Mouse (Mus musculus) frontal cortex, postnatal 14 days (tissue): ENCODE data around the gene Setd5.

ENCODE experiments used
- DNase-seq, 2 experiments: peaks; one replicate each; pipeline ENCODE4 v3.0.0; 2022; ENCODE audit warnings: low spot score in 2 of 2

Gene Setd5

DNA sequence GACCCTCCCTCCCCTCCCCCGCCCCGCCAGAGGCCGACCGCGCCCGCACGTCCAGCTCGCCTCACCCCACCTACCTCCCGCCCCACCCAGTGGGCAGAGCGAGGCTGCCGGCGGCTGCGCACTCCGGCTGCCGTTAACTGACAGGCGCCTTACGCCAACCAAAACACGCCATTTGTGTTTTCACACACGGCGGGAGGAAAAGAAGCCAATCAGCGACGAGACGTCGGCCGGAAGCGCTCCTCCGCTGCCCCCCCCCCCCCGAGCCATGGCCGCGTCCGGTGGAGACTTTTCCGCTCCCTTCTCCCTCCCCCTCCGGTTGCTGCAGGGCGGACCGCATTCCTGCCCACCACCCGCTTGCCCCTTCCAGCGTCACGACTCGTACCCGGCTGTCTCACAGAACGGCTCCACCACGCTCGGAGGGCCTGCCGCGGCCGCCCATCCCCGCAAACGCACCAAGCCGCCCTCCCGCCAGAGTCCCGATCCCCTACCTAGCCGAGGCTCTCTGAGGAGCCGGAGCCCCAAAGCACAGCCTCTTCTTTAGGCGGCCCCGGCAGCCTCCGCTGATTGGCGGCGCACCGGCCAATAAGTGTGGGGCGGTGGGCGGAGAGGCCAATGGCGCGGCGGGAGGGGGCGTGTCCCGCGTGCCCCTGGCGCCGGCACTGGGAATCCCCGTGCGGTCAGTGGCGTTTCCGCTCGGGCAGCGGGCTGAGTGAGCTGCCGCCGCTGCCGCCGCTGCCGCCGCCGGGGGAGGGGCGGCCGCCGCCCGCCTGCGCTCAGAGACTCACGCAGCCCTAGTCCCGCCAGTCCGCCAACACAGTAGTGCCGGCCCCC is at the start of gene Setd5:
Gene Setd5 (plus strand): TSS at position 680 of the 831 bp plus-strand sequence.
- peak; percentile 96 for DNase-seq

DNA sequence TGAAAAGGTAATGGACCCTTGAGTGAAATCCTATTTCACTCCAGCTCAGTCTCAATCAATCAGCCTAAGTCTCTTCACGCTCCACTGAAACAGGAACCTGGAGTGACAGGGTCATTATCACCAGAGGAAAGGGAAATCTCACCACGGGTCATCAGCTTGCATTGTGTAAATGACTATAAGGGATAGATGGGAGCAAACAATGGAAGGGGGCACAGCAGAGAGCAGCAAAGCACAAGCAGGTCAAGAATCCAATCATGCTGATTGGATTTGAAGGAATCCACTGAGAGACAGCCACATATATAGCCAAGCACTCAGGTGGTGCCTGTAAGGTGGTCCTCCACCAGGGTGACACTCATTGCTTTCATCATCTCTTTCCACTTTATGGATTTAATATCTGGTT is 49.7 kb upstream of the Setd5 start:
- DNase-seq: no peak

DNA sequence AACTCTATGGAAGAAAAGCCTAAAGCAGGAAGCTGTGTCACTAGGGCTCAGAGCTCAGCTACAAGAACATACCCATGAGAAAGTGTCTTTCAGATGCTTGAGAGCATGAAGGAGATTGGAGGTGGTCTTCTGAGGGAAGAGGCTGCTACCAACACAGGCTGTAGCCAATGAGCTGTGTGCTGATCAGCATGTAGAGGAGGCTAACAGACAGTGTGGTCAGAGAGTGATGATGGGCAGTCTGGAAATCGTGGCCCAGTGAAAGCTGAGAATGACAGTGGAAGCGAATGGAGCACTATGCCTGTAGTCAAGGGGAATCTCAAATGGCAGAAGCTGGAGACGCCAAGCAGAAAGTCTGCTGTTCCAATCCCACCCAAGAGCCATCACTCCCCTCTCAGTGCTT is 48.2 kb upstream of the Setd5 start:
- no peak for DNase-seq

DNA sequence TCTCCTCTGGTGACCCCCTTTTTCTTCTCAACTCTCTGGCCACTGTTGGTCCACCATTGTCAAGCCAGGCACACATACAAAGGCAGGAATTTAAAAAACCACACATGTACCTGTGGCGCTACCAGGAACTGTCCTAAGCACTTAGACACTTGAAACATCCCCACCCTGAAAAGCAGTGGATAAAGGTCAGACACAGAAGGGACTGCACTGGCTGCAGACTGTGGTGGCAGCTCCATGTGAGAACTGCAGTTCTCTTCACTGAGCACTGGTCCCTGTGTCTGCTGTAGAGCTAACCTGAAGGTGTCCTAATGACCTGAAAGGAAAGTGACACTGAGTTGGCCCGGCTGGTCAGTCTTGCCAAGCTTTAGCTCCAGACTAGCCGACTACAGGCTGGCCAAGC is 46.6 kb upstream of the Setd5 start:
- no peak for DNase-seq

DNA sequence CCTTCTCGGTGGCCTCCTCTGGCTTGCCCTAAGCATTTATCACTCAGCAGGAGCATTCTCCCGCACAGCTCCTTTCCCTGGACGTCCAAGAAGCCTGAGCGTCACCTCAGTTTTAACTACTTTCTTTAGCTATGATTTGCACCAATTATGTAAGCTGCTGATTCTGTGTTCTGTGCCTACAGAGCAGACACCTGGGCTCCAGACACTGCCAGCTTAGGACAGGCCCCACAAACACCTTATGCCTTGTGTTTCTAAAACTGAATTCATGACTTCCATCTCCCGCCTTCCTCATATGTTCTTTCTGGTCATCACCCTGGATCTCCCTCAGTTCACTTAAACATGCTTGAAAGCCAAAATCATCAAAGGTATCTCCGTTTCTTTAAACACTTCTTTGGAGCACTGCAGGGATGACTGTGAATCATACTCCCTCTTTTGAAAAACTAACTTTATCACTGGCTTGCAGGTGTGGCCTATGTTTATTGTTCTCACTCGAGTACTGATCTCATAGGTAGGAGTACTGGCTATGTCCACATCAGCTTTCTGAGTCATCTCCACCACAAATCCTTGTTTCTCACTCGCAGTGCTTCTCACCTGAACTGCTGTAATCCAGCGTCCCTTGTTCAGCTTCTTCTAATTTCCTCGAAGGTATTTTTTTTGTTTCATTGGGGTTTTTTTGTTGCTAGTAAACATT is 46.0 kb upstream of the Setd5 start:
- no peak for DNase-seq

DNA sequence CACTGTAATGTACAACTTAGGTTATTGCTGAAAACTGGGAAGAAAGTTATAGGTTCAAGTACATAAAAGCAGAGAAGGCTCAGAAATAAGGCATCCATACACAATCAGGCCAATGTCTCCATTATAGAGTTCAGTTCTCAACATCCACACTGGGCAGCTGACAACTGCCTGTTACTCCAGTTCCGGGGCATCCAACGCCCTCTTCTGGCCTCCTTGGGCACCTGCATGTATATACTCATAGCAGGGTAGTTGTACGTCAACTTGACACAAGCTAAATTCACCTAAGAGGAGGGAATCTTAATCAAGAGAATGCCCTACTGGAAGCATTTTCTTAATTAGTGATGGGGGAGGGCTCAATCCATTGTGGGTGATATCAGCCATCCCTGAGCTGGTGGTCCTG is 45.0 kb upstream of the Setd5 start:
- no peak for DNase-seq

DNA sequence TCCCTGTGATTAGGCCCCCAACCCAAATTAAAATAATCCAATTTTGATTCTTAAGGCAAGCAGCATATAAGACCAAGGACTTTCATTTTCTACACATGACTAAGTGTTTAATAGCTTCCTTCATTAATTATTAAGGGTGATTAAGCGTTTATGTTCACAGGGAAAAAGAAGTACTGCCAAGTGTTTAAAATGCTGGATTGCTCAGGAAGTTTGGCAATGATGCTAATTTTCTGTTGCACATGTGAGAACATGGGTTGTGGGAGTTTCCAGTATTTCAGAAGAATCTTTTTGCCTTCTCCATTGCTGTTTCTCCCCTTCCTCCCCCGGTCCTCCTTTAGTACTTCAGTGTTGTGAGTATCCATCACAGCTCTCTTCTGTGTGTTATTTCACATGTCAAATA is 44.0 kb upstream of the Setd5 start:
- no peak for DNase-seq

DNA sequence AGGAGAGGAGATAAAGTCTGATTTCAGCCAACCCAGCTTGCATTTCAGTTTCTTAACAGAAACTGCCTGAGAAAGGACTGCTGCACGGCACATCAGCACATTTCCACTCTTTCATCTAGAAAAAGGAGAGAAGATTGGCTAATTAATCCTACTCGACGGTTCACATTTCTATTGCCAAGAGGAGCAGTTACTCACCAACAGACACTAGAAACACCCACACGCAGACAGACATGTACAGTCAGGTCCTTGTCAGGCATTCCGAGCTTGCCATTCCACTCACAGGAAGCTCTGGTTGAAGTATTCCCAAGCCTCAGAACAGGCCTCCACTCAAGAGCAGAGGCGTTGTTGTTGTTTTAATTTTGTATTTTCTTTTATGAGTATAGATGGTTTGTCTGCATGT is 42.7 kb upstream of the Setd5 start:
- no peak for DNase-seq

DNA sequence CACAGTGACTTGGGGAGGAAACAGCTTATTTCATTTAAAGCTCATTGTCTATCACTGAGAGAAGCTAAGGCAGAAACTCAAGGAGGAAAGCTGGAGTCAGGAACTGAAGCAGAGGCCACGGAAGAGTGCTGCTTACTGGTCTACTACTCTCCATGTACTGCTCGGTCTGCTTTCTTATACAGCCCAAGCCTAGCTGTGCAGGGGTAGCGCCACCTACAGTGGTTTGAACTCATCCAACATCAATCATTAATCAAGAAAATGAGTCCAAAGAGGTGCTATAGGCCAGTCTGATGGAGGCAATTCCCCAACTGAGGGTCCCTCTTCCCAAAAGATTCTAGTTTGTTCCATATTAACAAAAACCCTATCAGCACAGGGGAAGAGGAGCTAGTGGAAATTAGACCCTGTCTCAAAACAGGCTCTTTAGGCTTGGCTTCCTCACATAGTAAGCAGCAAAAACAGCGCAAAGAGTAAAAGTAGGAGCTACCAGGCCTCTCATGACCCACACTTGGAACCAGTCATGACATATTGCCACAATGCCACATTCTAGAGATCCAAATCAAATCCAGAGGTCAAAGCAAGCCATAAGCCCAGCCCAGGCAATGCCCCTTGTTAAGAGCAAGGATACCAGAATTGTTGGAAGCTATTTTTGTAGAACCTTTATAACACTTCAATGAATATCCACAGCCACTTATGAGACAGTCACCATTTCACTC is 40.5 kb upstream of the Setd5 start:
- DNase-seq: no peak

DNA sequence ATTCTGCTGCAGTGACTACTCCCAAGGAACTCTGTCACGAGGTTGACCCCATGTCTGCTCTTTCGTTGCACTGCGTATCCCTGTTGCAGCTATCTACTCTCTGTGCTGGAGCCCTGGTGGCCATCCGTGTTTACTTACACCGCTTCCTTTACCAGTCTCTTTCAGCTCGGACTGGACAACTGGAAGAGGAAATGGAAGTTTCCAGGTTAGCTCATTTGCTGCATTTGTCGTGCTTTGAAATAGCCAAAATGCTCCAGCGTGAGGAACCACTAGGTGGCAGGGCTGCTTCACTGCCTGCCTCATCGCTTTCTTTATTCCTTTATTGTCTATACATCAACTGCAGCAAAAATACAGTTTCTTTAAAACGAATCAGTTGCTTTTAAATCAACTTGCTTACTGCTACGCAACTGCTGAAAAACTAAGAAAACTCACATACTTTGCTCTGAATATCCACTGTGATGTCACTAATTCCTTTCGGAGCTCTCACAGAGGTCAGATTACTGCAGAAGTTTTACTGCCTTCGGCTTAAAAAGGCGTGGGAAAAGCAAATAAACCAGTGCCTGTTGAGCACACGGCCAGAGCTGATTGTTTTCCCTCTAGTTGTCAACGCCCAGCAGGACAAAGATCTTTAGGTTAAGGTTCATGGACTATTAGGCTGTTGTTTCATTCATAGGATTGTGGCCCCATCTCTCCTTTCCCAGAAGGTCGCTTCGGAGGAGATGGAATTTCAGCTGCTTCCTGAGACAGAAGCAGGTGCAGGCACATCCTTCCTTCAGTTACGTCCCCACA is 39.0 kb upstream of the Setd5 start:
- peak in 1 of 2 experiments; percentile 67 for DNase-seq

DNA sequence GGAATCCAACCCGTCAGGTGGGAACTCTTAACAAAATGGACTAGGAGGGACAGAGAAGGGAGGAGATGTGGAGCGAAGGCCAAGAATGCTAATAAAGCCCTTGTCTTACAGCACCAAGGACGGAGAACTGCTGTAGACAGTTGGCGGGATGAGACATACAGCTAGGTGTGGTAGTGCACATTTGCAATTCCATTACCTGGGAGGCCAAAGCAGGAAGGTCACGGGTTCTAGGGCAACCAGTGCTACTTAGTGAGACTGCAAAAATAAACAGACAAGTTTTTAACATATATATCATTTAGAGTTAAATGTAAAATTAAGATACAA is 38.5 kb upstream of the Setd5 start:
- no peak for DNase-seq

DNA sequence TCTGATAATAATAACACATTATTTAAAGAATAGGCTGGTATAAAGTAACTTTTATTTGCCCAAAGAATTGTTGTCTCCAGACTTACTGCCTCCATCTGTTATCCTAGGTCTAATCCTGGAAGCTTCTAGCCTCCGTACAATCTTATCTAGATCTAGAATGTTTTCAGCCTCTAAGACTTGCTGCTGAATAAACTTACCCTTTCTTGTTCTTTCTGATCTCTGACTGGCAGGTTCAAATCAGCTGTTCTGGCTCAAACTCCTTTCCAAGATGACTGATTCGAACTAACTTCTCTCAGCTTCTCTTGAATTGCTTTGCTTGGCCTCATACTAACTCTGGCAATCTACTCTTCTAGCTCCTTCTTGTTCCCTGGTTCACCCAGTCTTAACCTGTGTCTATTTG is 36.8 kb upstream of the Setd5 start:
- no peak for DNase-seq

DNA sequence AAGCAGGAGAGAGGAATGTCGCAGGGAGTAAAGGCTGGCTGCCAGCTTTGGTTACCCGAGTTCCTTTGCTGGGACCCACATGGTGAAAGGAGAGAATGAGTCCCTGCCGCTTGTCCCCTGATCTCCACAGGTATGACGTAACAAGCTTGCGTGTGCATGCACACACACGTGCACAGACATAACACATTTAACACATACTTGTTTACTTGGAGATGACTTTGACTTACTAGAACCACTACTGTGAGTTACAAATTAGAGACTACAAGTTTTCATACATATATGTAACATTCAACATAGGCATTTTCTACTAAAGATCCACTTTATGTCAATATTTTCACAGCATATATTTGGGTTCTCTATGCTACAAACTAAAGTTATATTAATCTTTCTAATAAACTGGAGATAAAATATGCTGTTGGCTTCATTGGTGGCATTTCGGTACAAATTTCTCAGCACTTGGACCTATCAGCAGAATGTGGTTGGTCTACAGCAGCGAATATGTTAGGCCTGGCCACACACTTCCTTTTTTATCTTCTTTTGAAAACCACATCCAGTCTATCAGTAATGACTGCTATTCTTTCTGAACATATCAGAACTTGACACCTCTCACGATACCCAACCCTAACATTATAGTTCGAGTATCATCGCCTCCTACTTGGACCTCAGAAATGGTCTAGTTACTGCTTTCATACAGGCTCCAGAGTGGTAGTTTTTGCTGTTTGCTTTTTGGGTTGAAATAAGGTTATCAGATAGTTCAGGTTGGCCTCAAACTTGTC is 35.8 kb upstream of the Setd5 start:
- no peak for DNase-seq

DNA sequence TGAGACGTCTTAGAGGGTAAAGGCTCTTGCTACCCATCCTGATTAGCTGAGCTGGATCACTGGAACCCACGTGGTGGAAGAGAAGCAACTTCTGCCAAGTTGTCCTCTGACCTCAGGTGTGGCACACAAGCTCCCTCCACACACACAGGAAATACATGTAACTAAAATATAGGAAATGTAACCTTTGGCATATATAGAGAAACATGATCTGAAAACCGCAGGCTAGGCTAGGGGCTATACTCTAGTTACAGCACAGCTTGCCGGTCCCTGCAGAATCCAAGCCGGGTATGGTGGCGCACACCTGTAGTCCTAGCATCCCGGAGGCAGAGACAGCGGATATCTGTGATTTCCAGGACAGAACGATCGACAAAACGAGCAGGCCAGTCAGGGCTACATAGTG is 31.6 kb upstream of the Setd5 start:
- DNase-seq: no peak

DNA sequence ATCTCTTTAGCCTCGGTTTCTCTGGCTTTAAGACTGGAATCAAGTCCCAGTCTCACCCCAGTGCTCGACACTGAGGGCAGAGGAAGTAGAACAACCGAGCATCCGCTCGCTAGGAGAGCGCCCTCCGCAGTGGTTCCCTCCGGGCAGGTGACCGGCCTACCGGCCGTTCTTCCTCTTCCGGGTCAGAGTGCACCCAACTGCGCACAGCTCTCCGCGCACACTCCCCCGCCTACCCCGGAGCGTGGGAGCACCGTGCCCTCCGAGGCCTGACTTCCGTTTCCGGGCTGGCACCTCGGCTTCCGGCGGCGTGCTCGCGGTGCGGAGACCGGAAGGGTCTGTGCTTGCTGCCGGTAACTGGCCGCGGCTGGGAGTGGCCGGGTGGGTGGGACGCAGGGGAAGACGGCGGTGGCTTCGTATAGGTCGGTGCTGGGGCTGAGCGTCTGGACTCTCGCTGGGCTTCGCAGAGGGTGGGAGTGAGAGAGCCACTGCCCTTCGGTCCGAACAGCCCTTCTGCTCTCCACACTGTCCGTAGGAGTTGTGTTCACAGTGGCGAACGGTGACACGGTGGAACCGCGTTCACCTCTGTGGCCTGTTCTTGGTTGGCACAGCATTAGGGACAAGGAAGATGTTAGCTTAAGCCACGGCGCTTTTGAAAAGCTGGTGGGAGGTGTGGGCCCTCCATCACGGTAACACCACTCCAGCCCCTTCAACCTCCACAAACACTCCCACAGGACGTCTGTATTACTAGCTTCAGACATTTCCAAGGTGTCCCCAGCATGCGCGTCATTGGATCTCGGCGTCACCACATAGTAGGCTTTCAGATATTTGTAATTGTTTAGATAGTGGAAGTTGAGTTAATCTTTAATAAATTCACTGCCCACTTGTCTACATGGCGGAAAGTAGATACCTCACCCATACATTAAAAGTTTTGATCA is 30.9 kb upstream of the Setd5 start, which contains the start of gene Thumpd3:
Gene Thumpd3 (plus strand): TSS at position 185 of the 935 bp plus-strand sequence.
- DNase-seq: peak; percentile 92 to 93

DNA sequence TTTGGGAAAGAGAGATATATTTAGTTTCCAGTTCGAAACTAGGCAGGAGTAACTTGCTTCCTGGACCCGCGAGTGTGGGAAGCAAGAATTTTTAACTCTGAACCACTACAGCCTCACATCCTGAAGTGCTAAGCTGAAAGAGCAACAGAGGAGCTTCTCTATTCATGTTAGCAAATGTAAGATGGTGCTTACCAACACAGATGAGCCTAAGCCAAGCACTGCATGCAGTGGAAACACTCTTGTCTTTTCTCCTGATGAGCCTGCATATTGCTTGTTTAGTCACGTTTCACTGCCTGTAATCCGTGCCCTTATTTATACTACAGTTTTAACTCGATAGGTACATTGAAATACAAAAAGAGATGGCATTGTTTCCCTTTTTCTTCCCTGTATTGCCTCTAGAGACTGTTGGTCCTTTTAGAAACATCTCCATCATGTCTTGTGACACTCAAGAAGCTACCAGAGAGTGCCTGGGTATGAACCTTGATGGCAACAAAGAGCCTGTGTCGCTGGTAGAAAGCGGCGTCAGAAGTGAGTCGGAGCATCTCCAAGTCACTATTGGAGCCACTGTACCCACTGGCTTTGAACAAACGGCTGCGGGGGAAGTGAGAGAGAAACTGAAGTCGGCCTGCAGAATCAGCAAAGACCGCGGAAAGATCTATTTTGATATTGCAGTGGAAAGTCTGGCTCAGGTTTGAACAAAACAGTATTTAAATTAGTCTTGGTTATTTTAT is 30.0 kb upstream of the Setd5 start:
- DNase-seq: no peak

DNA sequence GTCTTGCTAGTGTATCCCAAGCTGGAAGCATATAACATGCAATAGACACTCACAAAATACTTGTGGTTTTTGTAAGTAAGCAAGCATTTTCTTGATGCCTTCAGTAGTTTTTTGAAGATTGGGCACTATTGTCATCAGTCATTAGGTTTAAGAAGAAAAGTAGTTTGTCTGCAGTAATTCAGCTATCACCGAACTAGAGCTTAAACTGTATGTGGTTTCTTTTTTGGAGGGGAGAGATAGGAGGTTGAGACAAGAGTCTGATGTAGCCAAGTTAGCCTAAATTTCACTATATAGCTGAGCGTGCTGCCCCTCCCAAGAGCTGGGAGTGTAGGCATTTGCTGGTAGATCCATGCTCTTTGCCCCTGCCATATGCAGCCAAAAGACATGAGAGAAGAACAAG is 28.8 kb upstream of the Setd5 start:
- DNase-seq: no peak

DNA sequence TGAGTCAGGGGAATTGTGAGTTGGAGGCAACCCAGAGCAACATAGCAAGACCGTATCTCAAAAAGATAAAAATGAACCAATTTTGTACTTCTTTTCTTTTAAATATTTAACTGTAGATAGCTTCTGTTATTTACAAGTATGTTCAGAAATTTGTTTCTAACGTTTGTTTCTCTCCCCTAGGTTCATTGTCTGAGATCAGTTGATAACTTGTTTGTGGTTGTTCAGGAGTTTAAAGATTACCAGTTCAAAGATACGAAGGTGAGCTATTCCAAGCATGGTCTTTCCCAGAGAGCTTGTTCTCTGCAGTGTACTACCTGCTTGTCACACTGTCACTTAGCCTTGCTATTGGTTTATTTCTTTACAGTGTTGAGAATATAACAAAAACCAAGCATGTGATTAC is 28.0 kb upstream of the Setd5 start:
- DNase-seq: no peak

DNA sequence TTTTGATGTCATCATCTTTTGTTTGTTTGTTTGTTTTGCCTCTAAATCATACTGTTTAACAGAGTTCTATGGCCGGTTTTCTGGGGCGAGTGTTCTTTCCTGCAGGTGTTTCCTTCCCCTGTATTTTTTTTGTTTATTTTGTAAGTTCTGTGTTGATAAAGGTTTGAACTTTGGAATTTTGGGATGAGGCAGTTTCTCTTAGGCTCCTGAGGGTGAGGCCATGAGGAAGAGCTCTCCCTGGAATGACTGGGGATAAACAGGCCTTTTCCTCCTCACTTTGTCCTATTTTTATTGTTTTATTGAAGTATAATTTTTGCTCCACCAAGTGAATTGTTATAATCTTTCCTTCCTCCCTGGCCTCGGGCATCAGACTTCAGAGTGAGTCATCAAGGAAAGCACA is 24.2 kb upstream of the Setd5 start:
- no peak for DNase-seq
